Mouse (Mus musculus) heart, postnatal 10 days (tissue): ENCODE results near the gene Plscr3. TPM values are rescaled to one million over a fixed set of nuclear protein-coding genes. Genes with fewer than 3 reads are reported as not detected.

Experiments
- DNase-seq, 2 experiments: peaks; one replicate each; pipeline ENCODE4 v3.0.0; 2021
- intact Hi-C: fragments of 180-260 bp; cut with DNase I; formaldehyde crosslinking; loops from one replicate; pipeline ENCODE4 v1.15.1; 2025
- total RNA-seq, 2 experiments: library from RNA; stranded (reverse); gene quantifications; 2 replicates each; pipeline ENCODE4 v1.2.3; 2021

Gene Plscr3
- total RNA-seq, 2 experiments from 2014 or later = 52.5 to 59.7 TPM

- intact Hi-C loops = no loop called here
- no peak for DNase-seq
These were observed 22.7 kb upstream of the Plscr3 start for GRCm38 (mm10) chr11:69823456-69823855.

DNA sequence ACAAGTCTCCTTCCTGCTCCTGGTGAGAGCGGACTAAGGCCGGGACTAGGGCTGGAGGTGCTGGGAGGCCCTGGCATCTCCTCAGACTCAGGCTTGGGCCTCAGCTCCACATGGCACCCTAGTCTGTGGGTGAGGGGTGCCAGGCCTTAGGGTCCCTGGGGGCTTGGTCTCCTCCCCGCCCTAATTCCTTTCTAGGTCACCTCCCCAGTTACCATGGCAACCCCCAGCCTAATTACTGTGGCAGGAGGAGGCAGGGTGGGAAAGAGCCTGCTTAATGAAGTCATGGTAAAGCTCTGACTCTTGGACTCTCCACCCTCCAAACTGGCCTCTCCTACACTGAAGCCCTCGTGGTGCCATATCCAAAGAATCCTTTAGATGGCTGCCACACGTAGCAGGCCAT lies 17.3 kb upstream of the Plscr3 start:
- intact Hi-C loops = no loop called here

GRCm38 (mm10) chr11:69833554-69833953 lies 12.6 kb upstream of the Plscr3 start:
- intact Hi-C loops = no loop called here
- no peak for DNase-seq

More for the DNA sequence above, 17.3 kb upstream of the Plscr3 start:
- DNase-seq = no peak

DNA sequence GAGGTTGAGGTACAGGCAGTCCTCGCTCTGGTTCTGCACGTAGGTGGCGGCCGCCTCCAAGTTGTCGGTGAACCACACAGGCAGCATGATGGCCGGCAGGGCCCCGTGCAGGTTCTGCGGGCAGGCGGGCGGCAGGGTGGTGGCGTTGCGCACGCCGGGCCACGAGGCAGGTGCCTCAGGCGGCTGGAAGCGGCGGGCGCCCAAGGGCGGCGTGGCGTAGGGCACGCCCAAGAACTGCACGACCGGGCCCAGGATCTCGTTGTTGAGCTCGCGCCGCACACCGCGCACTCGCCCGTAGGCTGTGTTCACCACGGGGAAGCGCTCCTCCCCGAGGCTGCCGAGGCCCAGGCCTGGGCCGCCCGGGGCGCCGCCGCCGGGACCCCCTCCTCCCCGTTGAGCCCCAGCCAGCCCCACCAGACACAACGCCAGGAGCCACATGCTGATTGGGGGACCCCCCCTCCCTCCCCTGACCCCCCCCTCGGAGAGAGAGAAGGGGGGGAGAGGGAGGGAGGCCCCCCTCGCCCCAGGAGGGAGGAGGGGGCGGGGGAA lies 12.1 kb upstream of the Plscr3 start:
- peak in 1 of 2 experiments; percentile 35 for DNase-seq
- intact Hi-C loops = no loop called here

DNA sequence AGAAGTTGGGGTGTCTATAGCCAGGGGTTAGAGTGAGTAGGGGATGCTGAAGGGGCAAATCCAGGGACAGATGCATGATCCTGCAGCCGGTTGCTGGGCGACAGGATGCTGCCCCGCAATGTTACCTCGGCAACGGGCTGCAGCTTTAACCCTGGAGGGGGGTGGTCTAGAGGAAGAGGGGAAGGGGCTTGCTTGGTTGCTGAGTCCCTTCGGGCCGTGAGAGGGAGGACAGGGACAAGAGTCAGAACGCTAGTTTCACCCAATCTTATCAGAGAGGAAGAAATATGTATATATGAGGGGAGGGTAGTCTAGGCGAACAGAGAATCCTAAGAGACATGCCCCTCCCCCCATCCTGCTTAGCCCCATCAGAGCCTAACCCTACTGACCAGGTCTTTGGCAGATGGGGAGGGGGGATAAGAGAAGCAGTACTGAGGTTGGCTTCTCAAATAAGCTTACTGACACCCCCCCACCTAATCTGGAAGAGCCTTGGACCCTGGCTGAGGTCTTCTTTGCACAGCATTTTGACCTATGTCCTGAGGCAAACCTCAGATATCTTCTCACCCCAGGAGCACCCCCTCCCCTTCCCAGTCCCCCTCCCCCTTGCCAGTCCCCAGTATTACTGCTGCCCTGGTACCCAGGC lies 10.7 kb upstream of the Plscr3 start:
- DNase-seq = no peak
- intact Hi-C loops = no loop called here

GRCm38 (mm10) chr11:69835966-69836335 lies 10.2 kb upstream of the Plscr3 start:
- intact Hi-C loops = loop anchor here (2.0 kb wide), 1 partner anchor 33 kb away; no protein-coding TSS in a partner anchor
- DNase-seq = no peak

GRCm38 (mm10) chr11:69836703-69837576 lies 9.2 kb upstream of the Plscr3 start:
- intact Hi-C loops = loop anchor here (2.0 kb wide), 1 partner anchor 34 kb away; no protein-coding TSS in a partner anchor
- DNase-seq = peak; percentile 47

GRCm38 (mm10) chr11:69837604-69837951 lies 8.6 kb upstream of the Plscr3 start, which contains the start of gene Nlgn2:
Gene Nlgn2, minus strand, starts transcription at chr11:69837784.
- intact Hi-C loops = loop anchor here (2.0 kb wide), 1 partner anchor 35 kb away; no protein-coding TSS in a partner anchor
- DNase-seq = no peak

DNA sequence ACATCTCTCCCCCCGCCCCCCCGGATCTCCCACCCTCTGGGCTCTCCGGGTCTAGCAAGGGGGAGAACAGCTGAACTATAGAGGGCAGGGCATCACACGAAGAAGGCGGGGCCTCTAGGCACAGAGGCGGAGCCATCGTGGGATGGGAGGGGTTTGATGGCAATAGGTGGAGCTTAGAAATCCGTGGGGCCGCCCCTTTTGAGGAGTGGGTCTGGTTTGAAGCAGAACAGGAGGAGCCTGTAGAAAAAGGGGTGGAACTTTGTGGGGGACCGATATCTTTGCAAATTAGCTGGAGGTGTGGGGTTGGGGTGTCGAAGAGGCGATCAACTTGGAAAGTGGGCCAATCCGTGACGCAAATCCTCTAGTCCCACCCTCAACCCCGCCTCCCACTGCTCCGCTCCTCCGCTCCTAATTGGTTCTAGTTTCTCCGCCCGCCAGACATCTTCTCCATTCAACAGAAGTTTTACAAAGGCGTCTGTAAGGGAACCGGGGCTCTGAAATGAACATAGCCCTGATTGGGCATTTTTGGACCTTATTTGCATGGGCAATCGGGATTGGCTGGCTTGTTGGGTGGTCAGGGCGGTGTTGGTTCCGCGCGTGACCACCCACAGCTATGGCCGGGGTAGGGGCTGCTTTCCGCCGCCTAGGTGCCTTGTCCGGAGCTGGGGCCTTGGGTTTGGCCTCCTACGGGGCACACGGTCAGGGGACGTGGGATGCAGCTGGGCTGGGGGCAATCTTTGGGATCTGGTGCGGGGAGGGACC lies 8.0 kb upstream of the Plscr3 start, which contains the start of gene Tmem256:
Gene Tmem256 (plus strand): TSS at position 563 of the 762 bp plus-strand sequence.
- peak; percentile 96 to 97 for DNase-seq
- intact Hi-C loops = loop anchor here (2.0 kb wide), 1 partner anchor 35 kb away; no protein-coding TSS in a partner anchor

- intact Hi-C loops = no loop called here
These were observed 7.5 kb upstream of the Plscr3 start for GRCm38 (mm10) chr11:69838714-69839104.

GRCm38 (mm10) chr11:69846738-69847688 lies 837 bp downstream of the Plscr3 start:
- intact Hi-C loops = no loop called here
- DNase-seq = peak; percentile 51 to 53

More at GRCm38 (mm10) chr11:69838714-69839104, 7.5 kb upstream of the Plscr3 start:
- DNase-seq = no peak

DNA sequence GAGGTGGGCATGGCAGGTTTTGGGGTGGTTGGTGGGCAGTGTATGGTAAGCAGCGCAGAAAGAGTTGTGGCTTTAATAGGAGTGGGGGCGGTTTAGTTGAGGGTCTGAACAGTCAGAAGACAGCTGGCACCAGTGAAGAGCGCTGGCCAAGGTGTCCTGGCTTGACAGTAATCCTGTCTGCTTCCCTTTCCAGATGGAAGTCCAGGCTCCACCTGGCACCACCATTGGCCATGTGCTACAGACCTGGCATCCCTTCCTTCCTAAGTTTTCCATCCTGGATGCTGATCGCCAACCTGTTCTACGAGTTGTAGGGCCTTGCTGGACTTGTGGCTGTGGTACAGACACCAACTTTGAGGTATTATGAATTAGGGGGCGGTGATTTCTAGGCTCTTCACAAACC lies 1.8 kb downstream of the Plscr3 start:
- no peak for DNase-seq
- intact Hi-C loops = no loop called here

GRCm38 (mm10) chr11:69849128-69849527 lies 3.0 kb downstream of the Plscr3 start:
- intact Hi-C loops = no loop called here
- DNase-seq = no peak

DNA sequence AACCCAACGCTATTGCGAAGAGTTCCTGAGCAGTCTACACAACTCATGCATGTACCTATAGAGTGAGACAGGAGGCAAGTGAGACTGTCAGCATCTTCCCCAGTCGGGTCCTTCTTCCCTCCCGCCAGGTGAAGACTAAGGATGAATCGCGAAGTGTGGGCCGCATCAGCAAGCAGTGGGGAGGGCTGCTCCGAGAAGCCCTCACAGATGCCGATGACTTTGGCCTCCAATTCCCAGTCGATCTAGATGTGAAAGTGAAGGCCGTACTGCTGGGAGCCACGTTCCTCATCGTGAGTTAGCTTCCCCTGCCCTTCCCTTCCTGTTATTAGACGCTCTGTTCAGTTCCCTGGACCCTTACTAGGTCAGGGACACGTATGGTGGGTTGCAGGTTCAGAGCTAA lies 3.7 kb downstream of the Plscr3 start:
- no peak for DNase-seq
- intact Hi-C loops = no loop called here

DNA sequence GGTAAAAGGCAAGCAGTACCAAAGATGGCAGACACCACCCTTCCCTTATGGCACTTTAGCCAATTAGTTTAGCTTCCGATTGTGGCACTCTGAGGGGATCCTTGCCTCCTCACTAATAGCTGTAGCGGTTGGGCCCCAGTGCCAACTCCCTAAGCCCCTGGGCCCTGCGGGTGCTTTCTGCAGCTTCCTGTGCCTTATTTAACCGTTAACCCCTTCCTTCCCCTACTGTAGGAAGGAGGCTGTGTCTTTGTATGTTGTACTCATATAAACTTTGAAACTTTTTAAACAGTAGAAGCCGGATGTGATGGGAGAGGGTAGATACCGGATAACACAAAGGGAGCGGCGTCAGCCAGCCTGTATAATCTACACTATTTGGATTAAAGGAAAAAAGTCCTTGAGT lies 4.6 kb downstream of the Plscr3 start:
- DNase-seq = no peak
- intact Hi-C loops = no loop called here

DNA sequence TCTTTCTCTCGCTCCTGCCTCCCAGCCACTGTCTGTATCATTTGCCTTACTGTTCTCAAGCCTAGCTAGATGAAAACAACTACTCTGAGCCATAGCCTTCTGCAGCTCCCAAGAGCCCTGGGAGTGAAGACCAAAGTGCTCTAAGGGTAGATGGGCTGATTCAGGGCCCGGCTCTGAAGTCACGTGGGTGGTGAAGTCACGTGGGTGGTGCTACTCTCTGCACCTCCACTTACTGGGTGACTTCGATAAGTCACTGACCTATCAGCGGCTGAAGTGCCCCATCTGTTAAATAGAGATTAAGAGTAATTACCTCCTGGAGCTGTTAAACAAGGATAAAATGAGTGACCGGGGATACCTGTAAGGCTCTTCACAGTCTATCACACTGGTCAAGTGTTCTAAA lies 7.8 kb downstream of the Plscr3 start:
- no peak for DNase-seq
- intact Hi-C loops = no loop called here

GRCm38 (mm10) chr11:69854680-69855079 lies 8.5 kb downstream of the Plscr3 start:
- DNase-seq = no peak
- intact Hi-C loops = no loop called here

GRCm38 (mm10) chr11:69855347-69855746 lies 9.2 kb downstream of the Plscr3 start:
- no peak for DNase-seq
- intact Hi-C loops = no loop called here
